Mouse (Mus musculus) heart, postnatal 0 days (tissue): ENCODE results near the gene Cux2.

ENCODE experiments used
- CTCF ChIP-seq: IDR thresholded peaks from 2 replicates; pipeline ENCODE4 v1.5.1; 2016; ENCODE audit warnings: antibody characterized with exemption, control low read depth, low read depth
- EP300 ChIP-seq: IDR thresholded peaks from 2 replicates; pipeline ENCODE4 v1.6.1; 2016; ENCODE audit warnings: antibody characterized with exemption, low read depth

DNA sequence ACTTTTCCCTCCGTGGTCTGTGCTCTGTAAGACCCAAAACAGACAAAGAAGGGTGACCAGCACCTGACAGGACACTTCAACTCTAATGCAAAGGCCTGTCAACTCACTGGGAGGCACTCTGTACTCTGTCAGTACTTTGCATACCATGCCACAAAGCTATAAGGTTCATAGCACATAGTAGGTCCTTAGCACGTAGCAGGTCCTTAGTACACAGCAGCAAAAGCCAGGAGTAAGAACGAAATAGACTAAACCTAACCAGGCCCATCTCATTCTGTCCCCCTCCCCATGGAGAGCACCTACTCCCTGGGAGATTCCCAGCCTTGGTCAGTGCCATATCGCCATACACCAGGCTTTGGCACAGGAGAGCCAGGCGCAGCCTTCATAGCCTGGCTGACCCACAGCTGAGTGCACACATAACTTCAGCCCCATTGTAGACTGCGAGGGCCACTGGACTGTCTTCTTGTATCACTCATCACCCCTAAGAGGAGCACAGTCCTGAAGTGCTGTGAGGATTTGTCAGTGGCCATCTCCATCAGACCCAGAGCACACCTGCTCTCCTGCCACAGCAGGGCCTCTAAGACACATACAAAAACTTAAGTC, 218.8 kb downstream of the Cux2 start:
- TF ChIP-seq CTCF (no peak), EP300 (no peak)
